Mouse (Mus musculus) lung, embryonic 16.5 days (tissue): ENCODE results near the gene Nebl. TPM values are rescaled to one million over a fixed set of nuclear protein-coding genes. Genes with fewer than 3 reads are reported as not detected.

ENCODE experiments used
- ATAC-seq: fragments of 200-750 bp; cut with Nextera tagmentation; 2 replicates; pipeline ENCODE4 v1.8.0; 2017; ENCODE audit warnings: low read depth, mild to moderate bottlenecking, moderate library complexity
- H3K27ac ChIP-seq: fragments of 300-500 bp; sonication (generic); 2 replicates; pipeline ENCODE4 v1.5.1; 2014; ENCODE audit warnings: mild to moderate bottlenecking, control low read depth, low read length
- H3K27me3 ChIP-seq: fragments of 300-500 bp; sonication (generic); 2 replicates; pipeline ENCODE4 v1.6.1; 2014; ENCODE audit warnings: low read depth, low read length, mixed read lengths; ENCODE audit not compliant: control insufficient read depth, insufficient read depth
- H3K36me3 ChIP-seq: fragments of 300-500 bp; sonication (generic); 2 replicates; pipeline ENCODE4 v1.6.1; 2014; ENCODE audit warnings: low read length; ENCODE audit not compliant: control insufficient read depth, insufficient read depth
- H3K4me1 ChIP-seq: fragments of 300-500 bp; sonication (generic); replicated peaks from 2 replicates; pipeline ENCODE4 v1.6.1; 2014; ENCODE audit warnings: low read length, mixed read lengths; ENCODE audit not compliant: control insufficient read depth, insufficient read depth
- H3K4me2 ChIP-seq: fragments of 300-500 bp; sonication (generic); 2 replicates; pipeline ENCODE4 v1.6.1; 2014; ENCODE audit warnings: low read depth, low read length, control low read depth
- H3K4me3 ChIP-seq: fragments of 300-500 bp; sonication (generic); 2 replicates; pipeline ENCODE4 v1.5.1; 2014; ENCODE audit warnings: mild to moderate bottlenecking, low read length, control low read depth
- H3K9ac ChIP-seq: fragments of 300-500 bp; sonication (generic); 2 replicates; pipeline ENCODE4 v1.6.1; 2014; ENCODE audit warnings: low read length, control low read depth
- H3K9me3 ChIP-seq: fragments of 300-500 bp; sonication (generic); 2 replicates; pipeline ENCODE4 v1.6.1; 2016; ENCODE audit warnings: low read length; ENCODE audit not compliant: control insufficient read depth
- WGBS: fragments of 180-500 bp; shearing (Covaris S2); extraction: QIAGEN DNeasy Blood & Tissue Kit; methylation state at CpG from one replicate; pipeline ENCODE4 v1.1.7; 2014; 5-methylcytosine and 5-hydroxymethylcytosine counted together
- polyA plus RNA-seq: library from polyadenylated mRNA; unstranded; fragments of >200 nt; fragmentation: Nextera tagmentation; extraction: Ambion mirVana; gene quantifications from 2 replicates; pipeline ENCODE4 v1.2.1, GENCODE M21; 2015

Gene Nebl
- polyA plus RNA-seq, 1 experiment from 2014 or later: 44.3 TPM

- Histone ChIP-seq H3K9me3 (no peaks in the 10 kb centered on the region), H3K27ac (no peak overlapping the region), H3K27me3 (no peaks in the 10 kb centered on the region), H3K4me3 (no peak overlapping the region), H3K36me3 (no peaks in the 10 kb centered on the region), H3K9ac (no peak overlapping the region), H3K4me1 (no peaks in the 10 kb centered on the region), H3K4me2 (no peak overlapping the region)
- no peak for ATAC-seq
- 55% methylated on average over 4 of the region's 4 CpGs for WGBS
These were observed 172.1 kb downstream of the Nebl start for GRCm38 (mm10) chr2:17558889-17559742.

DNA sequence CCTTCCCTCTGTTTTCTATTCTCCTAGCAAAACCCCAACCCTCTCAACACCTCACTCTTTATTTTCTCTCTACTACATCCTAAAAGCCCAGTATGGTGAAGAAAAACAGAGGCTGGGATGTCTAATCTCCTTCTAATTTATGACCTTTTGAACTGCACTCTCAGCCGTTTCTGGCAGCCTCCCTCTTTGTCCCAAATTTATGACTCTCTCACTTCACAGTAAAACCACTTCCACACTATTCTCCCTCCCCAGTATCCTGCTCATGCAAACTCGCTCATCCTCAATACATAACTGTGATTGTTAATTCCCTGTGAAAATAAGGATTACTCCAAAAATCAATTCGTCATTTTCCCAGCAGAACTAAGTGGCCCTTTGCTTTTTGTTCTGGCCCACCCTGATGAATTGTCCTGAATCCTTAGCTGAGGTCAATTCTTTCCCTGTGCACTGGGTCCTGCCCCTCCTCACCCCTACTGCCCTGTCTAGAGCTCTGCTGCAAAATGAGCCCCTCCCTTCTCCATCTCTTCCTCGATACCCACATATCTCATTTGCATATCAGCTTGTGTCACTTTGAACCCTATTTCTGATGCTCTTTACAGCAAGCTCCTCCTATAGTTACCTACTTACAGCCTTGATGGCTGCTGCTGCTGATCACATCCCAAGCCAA is 181.2 kb downstream of the Nebl start:
- no peak overlapping the region for H3K27ac ChIP-seq
- H3K27me3 ChIP-seq: no peaks in the 10 kb centered on the region
- no peaks in the 10 kb centered on the region for H3K9me3 ChIP-seq
- no peak for ATAC-seq
- H3K4me1 ChIP-seq: no peaks in the 10 kb centered on the region
- no peak overlapping the region for H3K4me2 ChIP-seq
- no peak overlapping the region for H3K9ac ChIP-seq
- 39% methylated on average over 4 of the region's 4 CpGs for WGBS
- H3K36me3 ChIP-seq: no peaks in the 10 kb centered on the region
- H3K4me3 ChIP-seq: no peak overlapping the region

GRCm38 (mm10) chr2:17546354-17546948 is 184.8 kb downstream of the Nebl start:
- H3K36me3 ChIP-seq: no peaks in the 10 kb centered on the region
- no peak overlapping the region for H3K4me2 ChIP-seq
- no peak overlapping the region for H3K9ac ChIP-seq
- no peaks in the 10 kb centered on the region for H3K27me3 ChIP-seq
- H3K4me3 ChIP-seq: no peak overlapping the region
- 56% methylated on average over 3 of the region's 3 CpGs for WGBS
- no peaks in the 10 kb centered on the region for H3K4me1 ChIP-seq
- H3K9me3 ChIP-seq: no peaks in the 10 kb centered on the region
- no peak for ATAC-seq
- no peak overlapping the region for H3K27ac ChIP-seq

GRCm38 (mm10) chr2:17539737-17540136 is 191.5 kb downstream of the Nebl start:
- WGBS: 47% methylated on average over 10 of the region's 10 CpGs

DNA sequence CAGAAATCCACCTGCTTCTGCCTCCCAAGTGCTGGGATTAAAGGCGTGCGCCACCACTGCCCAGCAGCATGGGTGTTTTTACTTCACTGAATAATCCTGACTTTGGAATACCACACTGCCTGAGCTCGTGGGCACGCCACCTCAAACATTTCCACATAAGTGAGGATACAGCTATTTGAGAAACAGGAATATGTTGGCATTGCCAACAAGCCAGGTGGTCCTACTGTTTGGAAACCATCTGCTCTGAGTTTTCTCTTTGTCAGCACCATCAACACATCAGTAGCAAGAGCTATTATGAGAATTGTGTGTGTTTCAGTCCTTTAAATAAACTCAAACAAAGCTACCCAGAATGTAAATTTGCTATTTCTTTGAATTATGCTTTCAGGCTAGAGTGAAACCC is 192.8 kb downstream of the Nebl start:
- no peak overlapping the region for H3K27ac ChIP-seq
- H3K4me3 ChIP-seq: no peak overlapping the region
- WGBS: 88% methylated on average over 4 of the region's 4 CpGs
- ATAC-seq: no peak
- H3K4me2 ChIP-seq: no peak overlapping the region
- H3K27me3 ChIP-seq: no peaks in the 10 kb centered on the region
- no peak overlapping the region for H3K9ac ChIP-seq
- peaks cover 9% of the 10 kb centered on the region; the same call in 1 of the 2 replicates for H3K4me1 ChIP-seq
- no peaks in the 10 kb centered on the region for H3K9me3 ChIP-seq
- no peaks in the 10 kb centered on the region for H3K36me3 ChIP-seq

More at GRCm38 (mm10) chr2:17539737-17540136, 191.5 kb downstream of the Nebl start:
- no peak overlapping the region for H3K4me3 ChIP-seq
- H3K4me1 ChIP-seq: peaks cover 9% of the 10 kb centered on the region; the same call in 1 of the 2 replicates
- no peaks in the 10 kb centered on the region for H3K36me3 ChIP-seq
- no peaks in the 10 kb centered on the region for H3K27me3 ChIP-seq
- peak overlapping the region; percentile 3; the same call in 1 of the 2 replicates for H3K27ac ChIP-seq
- H3K9me3 ChIP-seq: no peaks in the 10 kb centered on the region
- H3K9ac ChIP-seq: no peak overlapping the region
- ATAC-seq: peak; percentile 69
- 0 out of 2 replicates have a peak overlapping the region, but pooled peaks have one; percentile 11 for H3K4me2 ChIP-seq

DNA sequence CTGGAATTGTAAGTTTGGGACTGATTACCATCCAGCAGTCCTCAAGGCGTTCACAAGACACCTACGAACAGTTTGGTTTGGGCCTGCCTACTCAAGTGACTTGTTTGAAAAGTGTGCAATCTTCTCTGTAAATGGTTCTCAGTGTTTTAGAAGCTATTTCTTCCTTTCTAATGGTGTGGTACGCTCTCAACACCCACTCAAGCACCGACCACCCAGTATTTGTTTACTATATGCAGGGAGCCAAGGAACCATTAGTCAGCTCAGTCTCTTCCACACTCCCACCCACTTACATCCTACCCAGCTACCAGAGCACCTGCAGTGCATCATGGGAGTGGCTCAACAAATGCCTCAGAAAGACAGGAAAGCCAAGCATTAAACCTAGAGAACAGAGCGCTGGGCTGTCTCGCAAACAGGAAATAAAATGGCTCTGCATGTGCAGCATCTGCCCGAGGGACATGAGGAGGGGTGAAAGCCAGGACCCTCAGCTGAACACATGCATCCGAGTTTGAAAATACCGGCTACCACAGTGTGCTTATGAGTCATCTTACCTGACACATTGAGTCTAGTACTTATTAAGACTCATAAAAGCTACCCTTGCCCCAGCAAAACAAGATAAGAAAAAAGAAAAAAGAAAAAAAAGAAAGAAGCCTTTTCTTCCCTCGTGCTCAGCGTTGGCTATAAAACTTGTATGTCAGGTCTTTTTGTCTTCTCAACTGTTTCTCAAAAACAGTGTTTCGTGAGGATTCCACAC is 199.7 kb downstream of the Nebl start:
- no peaks in the 10 kb centered on the region for H3K9me3 ChIP-seq
- peak; percentile 91 for ATAC-seq

GRCm38 (mm10) chr2:17525739-17526526 is 205.3 kb downstream of the Nebl start:
- Histone ChIP-seq H3K27ac (no peak overlapping the region), H3K4me3 (no peak overlapping the region), H3K4me1 (no peaks in the 10 kb centered on the region), H3K4me2 (no peak overlapping the region), H3K9ac (no peak overlapping the region), H3K27me3 (no peaks in the 10 kb centered on the region), H3K9me3 (no peaks in the 10 kb centered on the region), H3K36me3 (no peaks in the 10 kb centered on the region)
- 60% methylated on average over 5 of the region's 5 CpGs for WGBS
- ATAC-seq: no peak

More for the DNA sequence above, 199.7 kb downstream of the Nebl start:
- WGBS: 44% methylated on average over 12 of the region's 12 CpGs
- H3K36me3 ChIP-seq: no peaks in the 10 kb centered on the region
- peak overlapping the region; percentile 12; the same call in 1 of the 2 replicates for H3K27ac ChIP-seq
- no peak overlapping the region for H3K4me2 ChIP-seq
- H3K9ac ChIP-seq: no peak overlapping the region
- H3K4me3 ChIP-seq: no peak overlapping the region
- peaks cover 3% of the 10 kb centered on the region for H3K4me1 ChIP-seq
- no peaks in the 10 kb centered on the region for H3K27me3 ChIP-seq

GRCm38 (mm10) chr2:17525211-17525610 is 206.1 kb downstream of the Nebl start:
- 74% methylated on average over 4 of the region's 4 CpGs for WGBS

More at GRCm38 (mm10) chr2:17525211-17525610, 206.1 kb downstream of the Nebl start:
- Histone ChIP-seq H3K27me3 (no peaks in the 10 kb centered on the region), H3K4me2 (no peak overlapping the region), H3K27ac (no peak overlapping the region), H3K36me3 (no peaks in the 10 kb centered on the region), H3K4me3 (no peak overlapping the region), H3K4me1 (no peaks in the 10 kb centered on the region), H3K9me3 (no peaks in the 10 kb centered on the region), H3K9ac (no peak overlapping the region)
- ATAC-seq: no peak
